Mouse (Mus musculus) embryo, embryonic 10 days (tissue): Measurements from ENCODE around the gene Jak3.

ENCODE experiments used
- DNase-seq: peaks from one replicate; pipeline ENCODE4 v3.0.0-alpha.2; 2015; ENCODE audit warnings: low spot score

Gene Jak3

DNA sequence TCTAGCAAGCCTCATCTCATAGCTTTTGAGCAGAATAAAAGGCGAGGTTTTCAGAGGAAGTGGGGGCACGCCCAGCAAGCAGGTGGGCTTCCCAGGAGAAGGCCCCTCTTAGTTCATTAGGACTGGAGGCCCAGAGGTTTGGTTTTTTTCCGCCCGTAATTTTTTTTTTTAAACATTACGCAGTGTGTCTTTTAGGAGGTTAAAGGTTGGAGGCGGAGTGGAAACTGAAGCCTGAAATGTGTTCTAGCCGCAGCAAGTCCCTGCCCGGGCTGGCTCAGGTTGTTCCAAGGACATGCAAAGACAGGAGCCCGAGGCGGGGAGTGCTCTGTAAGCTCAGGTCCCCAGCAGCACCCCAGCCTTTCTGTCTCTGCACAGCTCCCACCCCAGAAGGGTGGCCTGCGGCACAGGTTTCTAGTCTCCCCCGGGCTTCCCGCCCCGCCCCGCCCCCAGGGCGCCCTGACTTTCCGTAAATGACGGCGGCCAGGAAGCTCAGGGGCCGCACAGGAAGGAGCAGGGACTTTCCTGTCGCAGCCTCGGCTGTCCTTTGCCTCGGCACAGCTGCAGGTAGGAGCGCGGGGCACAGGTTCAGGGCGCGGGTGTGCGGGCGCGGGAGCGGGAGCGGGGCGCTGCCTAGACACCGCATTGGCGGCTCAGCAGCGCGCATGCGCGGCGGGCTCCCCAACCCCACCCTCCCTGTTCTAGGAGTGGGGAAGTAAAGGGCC, at the start of gene Jak3:
Gene Jak3, plus strand, starts transcription at position 277 of the 722 bp plus-strand sequence.
- DNase-seq: no peak

DNA sequence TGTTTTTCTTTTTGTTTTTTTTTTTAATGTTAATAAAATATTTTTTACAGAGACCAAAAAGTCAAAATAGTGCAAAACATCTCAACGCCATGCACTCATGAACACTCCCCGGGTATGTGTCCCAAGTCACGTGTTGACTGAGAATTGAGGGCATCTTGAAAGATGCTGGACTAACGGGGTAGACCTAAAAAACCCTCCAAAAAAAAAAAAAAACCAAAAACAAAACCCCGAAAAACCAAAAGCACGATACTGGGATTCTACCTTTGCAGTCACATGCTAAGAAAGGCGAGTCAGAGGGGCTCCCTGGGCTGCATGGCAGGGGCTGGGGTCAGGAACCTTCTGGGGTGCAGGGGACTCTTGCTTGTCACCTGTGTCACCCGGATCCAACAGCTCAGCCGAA, 49.3 kb upstream of the Jak3 start:
- DNase-seq: no peak

- no peak for DNase-seq
Observed at GRCm38 (mm10) chr8:71627265-71628099, 48.6 kb upstream of the Jak3 start.

- no peak for DNase-seq
Observed at GRCm38 (mm10) chr8:71628396-71629095, 47.5 kb upstream of the Jak3 start.

- DNase-seq: peak; percentile 97
Observed at GRCm38 (mm10) chr8:71629096-71629697, 46.9 kb upstream of the Jak3 start.

GRCm38 (mm10) chr8:71629781-71630212, 46.3 kb upstream of the Jak3 start:
- peak; percentile 69 for DNase-seq

GRCm38 (mm10) chr8:71630761-71631160, 45.3 kb upstream of the Jak3 start:
- no peak for DNase-seq

GRCm38 (mm10) chr8:71631897-71632296, 44.2 kb upstream of the Jak3 start:
- DNase-seq: no peak

DNA sequence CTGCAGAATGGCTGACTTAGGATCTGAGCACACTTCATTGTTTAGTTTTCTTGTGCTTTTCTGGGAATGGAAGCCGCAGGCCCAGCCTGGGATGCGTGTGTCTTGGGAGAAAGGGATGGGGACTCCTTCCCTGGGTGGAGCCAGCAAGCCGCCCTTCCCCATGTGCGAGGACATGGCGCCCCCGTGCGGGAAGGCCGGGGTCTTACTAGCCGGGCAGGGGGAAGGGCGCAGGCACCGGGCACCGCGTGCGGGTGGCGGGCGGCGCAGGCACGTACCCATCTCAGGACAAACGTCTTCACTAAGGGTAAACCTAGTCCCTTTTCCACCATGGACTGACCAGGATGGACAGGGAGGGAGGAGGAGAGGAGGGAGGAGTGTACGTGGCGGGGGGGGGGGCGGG, 42.9 kb upstream of the Jak3 start:
- peak; percentile 51 for DNase-seq

GRCm38 (mm10) chr8:71633981-71634667, 42.0 kb upstream of the Jak3 start:
- DNase-seq: peak; percentile 79

DNA sequence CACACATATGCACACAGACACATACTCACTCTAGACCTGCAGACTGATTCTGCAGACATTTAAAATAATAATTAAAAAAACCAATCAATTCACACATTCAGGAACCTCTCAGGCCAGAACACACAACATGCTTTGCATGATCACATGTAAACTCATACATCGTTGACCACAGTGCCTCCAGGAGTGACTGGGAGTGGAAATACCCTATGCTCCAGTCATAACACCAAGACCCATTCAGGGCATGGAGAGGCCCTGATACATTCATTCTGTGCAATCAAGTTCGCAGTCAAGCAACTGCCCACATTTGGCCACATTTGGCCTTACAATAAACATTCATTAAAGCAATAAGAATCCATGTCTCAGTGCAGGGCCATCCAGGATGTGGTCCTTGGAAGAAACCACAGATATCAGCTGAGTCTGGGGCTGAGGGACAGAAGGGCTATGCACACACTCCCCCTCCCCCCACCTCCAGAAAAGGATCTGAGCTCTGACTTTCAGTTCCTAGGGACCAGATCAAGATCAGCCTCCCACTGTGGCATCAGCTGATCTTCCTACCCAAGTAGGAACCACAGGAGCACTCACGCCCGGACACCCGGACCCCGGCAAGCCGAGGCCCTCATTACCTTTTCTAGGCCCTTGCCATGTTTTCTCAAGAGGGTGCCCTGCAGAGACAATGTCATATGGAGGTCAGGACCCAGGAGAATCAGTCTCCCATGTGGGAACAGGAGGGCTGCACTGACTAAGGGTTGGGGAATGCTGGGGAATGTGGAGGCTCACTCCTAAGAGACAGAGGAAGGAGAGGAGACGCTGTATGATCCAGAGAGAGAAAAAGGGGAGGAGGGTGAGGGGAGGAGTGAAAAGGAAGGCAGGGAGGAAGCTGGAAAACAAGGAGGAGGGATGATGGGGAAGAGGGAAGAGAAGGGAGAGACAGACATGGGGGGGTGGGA, 38.7 kb upstream of the Jak3 start:
- DNase-seq: no peak

DNA sequence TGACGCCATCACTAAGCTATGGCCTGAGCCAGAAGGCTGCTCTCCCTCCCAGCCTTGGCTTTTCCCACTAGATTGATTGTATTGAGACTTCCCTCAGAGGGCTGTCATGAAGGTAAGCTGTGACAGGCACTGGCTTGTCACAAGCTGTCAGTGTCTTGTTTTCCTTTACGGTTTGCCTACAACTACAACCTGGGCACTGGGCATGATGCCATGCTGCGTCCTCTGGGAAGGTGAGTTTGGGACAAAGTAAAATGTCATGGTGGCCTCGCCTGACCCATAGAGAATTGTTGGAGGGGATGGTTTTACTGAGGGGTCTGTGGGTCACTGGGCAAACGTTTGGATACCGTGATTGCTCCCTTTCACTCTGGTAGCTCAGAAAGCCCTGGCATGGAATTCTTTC, 37.8 kb upstream of the Jak3 start:
- no peak for DNase-seq

- no peak for DNase-seq
Observed at GRCm38 (mm10) chr8:71639318-71639717, 36.8 kb upstream of the Jak3 start.

- no peak for DNase-seq
Observed at GRCm38 (mm10) chr8:71645510-71645909, 30.6 kb upstream of the Jak3 start.

DNA sequence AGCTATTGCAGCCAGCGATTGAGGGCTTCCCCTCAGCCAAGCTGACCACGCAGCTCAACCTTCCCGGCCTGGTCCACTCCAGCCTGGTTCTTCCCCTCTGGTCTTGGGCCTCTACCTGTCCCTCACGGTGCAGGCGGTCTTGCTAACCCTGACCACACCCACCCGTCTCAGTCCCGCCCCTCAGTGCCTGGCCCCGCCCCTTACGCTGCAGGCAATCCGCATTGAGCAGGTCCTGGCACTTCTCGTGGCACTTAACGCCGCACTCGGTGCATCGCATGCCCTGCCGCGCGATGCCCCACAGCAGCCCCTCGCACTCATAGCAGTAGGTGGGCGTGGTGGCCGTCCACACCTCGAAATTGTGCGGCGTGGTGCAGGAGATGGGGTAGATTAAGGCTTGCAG, 21.5 kb upstream of the Jak3 start:
- peak; percentile 36 for DNase-seq

DNA sequence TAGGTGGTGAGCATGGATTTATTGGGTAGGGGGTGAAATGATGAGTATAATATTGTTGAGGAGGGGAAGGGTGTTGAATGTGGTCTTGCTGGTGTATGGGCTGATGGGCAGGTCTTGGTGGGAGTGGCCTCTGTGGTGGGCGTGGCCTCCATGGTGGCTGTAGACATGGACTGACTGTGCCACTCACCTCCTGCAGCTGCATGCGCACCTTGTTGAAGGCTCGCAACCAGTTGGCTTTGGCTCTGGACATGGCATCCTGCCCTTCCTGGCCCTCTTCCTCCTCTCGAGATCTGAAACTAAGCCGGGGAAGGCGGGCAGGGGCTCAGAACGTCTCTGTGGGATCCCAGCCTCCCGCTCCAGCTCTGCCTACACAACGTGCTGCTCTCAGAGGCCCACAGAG, 18.3 kb upstream of the Jak3 start:
- no peak for DNase-seq

DNA sequence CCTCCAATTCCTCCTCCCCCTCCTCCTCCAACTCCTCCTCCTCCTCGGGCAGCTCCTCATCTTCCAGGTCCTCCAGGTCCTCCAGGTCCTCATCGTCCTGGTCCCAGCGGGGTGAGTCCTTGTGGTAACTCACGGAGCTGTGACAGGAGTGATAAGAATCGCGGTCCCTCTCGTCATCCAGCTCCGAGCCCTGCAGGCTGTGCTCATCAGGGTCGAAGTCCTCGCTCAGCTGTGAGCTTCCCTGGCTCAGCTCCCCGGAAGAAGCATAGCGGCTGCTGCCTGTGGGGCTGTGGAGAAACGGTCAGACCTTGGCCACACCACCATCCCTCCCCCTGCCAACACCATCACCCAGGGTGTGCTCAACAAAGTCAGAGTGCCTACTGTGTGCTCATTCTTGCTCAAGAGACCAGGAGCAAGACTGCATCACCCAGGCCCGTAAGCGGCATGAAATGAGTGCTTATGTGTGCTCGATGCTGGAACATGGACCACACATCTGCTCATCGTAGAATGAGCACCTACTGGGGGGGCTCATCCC, 17.5 kb upstream of the Jak3 start:
- DNase-seq: no peak

- DNase-seq: no peak
Observed at GRCm38 (mm10) chr8:71659751-71660150, 16.3 kb upstream of the Jak3 start.

- peak; percentile 93 for DNase-seq
Observed at GRCm38 (mm10) chr8:71660325-71661120, 15.6 kb upstream of the Jak3 start.
